Mouse (Mus musculus) limb, embryonic 11.5 days (tissue): ENCODE measurements at regions not wholly inside any gene's neighbourhood (a gene's known extent, or its start where the extent isn't known, plus 50 kb on each side); places are given as distances from the start of the nearest gene placed in this dataset.

Source experiments
- ATAC-seq: fragments of 200-750 bp; cut with Nextera tagmentation; 2 replicates; pipeline ENCODE4 v1.8.0; 2017; ENCODE audit warnings: low read depth; ENCODE audit not compliant: insufficient number of reproducible peaks, low FRiP score, low TSS enrichment
- DNase-seq: peaks from one replicate; pipeline ENCODE4 v3.0.0-alpha.2; 2015; ENCODE audit warnings: low spot score
- H3K27ac ChIP-seq: fragments of 300-500 bp; sonication (generic); replicated peaks from 2 replicates; pipeline ENCODE4 v1.5.1; 2014; ENCODE audit warnings: low read depth, mild to moderate bottlenecking, low read length
- H3K27me3 ChIP-seq: fragments of 300-500 bp; sonication (generic); 2 replicates; pipeline ENCODE4 v1.6.1; 2014; ENCODE audit warnings: mild to moderate bottlenecking, low read length, mixed read lengths; ENCODE audit not compliant: control insufficient read depth, insufficient read depth
- H3K36me3 ChIP-seq: fragments of 300-500 bp; sonication (generic); 2 replicates; pipeline ENCODE4 v1.6.1; 2014; ENCODE audit warnings: mild to moderate bottlenecking, low read length, moderate library complexity, mixed read lengths; ENCODE audit not compliant: control insufficient read depth, insufficient read depth
- H3K4me1 ChIP-seq: fragments of 300-500 bp; sonication (generic); 2 replicates; pipeline ENCODE4 v1.6.1; 2014; ENCODE audit warnings: low read length, mixed read lengths; ENCODE audit not compliant: control insufficient read depth, insufficient read depth
- H3K4me2 ChIP-seq: fragments of 300-500 bp; sonication (generic); 2 replicates; pipeline ENCODE4 v1.6.1; 2014; ENCODE audit warnings: low read depth, mild to moderate bottlenecking, moderate library complexity; ENCODE audit not compliant: severe bottlenecking
- H3K4me3 ChIP-seq: fragments of 300-500 bp; sonication (generic); 2 replicates; pipeline ENCODE4 v1.5.1; 2014; ENCODE audit warnings: low read depth, low read length
- H3K9ac ChIP-seq: fragments of 300-500 bp; sonication (generic); 2 replicates; pipeline ENCODE4 v1.6.1; 2014; ENCODE audit warnings: mild to moderate bottlenecking, low read length
- H3K9me3 ChIP-seq: fragments of 300-500 bp; sonication (generic); 2 replicates; pipeline ENCODE4 v1.6.1; 2016; ENCODE audit warnings: low read length; ENCODE audit not compliant: control insufficient read depth
- WGBS: fragments of 180-500 bp; shearing (Covaris S2); extraction: QIAGEN DNeasy Blood & Tissue Kit; methylation state at CpG from one replicate; pipeline ENCODE4 v1.1.7; 2014; 5-methylcytosine and 5-hydroxymethylcytosine counted together

DNA sequence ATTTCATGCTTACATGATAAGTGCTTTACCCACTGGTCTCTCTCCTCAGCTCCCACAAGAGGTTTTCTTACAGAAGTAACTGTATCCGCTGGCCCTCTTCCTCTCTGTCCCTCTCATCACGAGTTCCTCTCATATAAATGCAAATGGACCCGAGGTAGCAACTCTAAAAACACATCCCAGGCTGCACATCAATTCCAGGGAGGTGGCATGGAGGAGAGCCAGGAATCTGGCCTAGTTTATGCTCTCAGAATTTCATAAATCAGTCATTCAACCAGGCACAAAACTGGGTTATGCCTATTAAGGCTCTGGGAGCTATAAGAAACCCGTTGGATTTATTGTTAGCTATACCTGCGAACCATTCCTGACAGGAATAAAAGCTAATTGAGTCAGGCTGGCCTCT, 543.4 kb upstream of the Hs6st1 start:
- H3K4me2 ChIP-seq: no peak overlapping the region
- H3K27me3 ChIP-seq: no peaks in the 10 kb centered on the region
- no peaks in the 10 kb centered on the region for H3K4me1 ChIP-seq
- DNase-seq (no peak), ATAC-seq (no peak)
- H3K9me3 ChIP-seq: no peaks in the 10 kb centered on the region
- no peak overlapping the region for H3K27ac ChIP-seq
- no peaks in the 10 kb centered on the region for H3K36me3 ChIP-seq
- no peak overlapping the region for H3K4me3 ChIP-seq
- no peak overlapping the region for H3K9ac ChIP-seq
- WGBS: 53% methylated on average over 5 of the region's 5 CpGs

DNA sequence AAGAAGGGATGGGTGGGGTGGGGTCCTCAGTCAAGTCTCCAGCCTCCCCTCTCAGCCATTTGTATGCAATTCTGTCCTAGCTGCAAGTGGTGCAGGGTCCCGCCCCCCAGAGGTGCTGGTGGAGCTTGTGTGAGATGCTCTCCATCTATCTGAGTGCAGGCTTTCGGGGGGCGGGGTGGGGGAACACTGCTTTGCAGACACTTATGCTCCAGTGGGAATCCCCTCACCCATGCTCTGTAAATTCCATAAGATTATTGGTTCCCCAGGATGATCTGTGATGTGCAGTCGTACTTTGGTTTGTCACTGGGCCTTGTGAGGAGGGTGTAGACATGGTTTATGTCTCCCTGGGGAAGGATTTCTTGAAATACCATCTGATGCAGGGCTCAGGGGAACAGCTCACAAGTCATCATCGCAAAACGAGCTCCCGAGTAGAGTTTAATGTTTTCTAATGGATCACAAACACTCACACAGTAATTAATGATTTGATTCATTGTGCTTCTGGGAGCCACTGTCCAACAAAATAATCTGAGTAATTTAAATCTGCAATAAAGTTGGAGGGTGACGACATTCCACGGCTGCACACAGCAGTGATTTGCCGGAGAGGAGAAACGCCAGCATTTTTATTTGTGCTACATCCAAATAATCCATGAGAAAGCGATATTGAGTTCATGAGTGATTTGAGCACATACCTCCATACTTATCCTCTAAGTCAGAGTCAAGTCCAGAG, 540.3 kb upstream of the Hs6st1 start:
- Histone ChIP-seq H3K9me3 (no peaks in the 10 kb centered on the region), H3K36me3 (no peaks in the 10 kb centered on the region), H3K4me2 (no peak overlapping the region), H3K9ac (no peak overlapping the region), H3K27me3 (no peaks in the 10 kb centered on the region), H3K4me3 (no peak overlapping the region), H3K4me1 (no peaks in the 10 kb centered on the region), H3K27ac (no peak overlapping the region)
- 55% methylated on average over 12 of the region's 12 CpGs for WGBS
- DNase-seq (no peak), ATAC-seq (no peak)

DNA sequence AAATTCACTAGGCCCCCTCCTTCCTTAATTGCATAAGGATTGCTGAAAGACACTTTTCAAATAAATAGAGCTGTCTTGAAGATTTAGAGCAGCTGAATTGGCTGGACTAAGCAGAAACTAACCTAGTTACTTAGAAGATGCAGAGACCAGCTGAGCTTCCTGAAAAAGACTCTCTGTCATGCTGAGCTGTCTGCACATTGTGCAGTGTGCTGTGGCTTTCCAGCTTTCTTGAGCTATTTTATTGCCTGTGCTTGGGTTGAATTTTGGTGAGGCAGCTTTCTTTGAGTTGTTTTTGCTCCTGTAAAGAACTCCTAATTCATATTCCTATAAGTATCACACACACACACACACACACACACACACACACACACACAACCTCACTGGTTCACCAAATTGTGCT, 532.7 kb upstream of the Hs6st1 start:
- Histone ChIP-seq H3K4me3 (no peak overlapping the region), H3K4me1 (no peaks in the 10 kb centered on the region), H3K27me3 (no peaks in the 10 kb centered on the region), H3K36me3 (no peaks in the 10 kb centered on the region), H3K9me3 (no peaks in the 10 kb centered on the region), H3K4me2 (no peak overlapping the region), H3K27ac (no peak overlapping the region), H3K9ac (no peak overlapping the region)
- ATAC-seq (no peak), DNase-seq (no peak)

DNA sequence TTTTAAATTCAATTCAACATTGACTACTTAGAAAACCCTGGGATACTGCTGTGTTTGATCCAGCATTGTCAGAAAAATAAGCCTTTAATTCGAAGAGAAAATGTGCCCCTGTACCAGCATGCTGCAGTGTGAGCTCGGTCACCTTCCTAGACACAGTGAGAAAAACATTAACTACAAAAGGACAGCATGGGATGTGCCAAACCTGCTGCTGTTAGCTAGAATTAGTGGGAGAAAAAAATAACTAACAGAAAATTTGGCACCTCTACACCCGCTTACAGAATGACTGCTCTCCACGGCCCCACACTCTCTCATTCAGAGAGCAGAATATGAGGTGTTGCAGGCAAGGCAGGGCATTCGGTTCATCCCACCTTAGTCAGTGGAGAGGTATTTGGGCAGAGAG, 531.9 kb upstream of the Hs6st1 start:
- Histone ChIP-seq H3K27me3 (no peaks in the 10 kb centered on the region), H3K27ac (no peak overlapping the region), H3K4me1 (no peaks in the 10 kb centered on the region), H3K9me3 (no peaks in the 10 kb centered on the region), H3K4me2 (no peak overlapping the region), H3K36me3 (no peaks in the 10 kb centered on the region), H3K4me3 (no peak overlapping the region), H3K9ac (no peak overlapping the region)
- WGBS: 91% methylated on average over 5 of the region's 5 CpGs
- DNase-seq: no peak
- ATAC-seq: no peak

DNA sequence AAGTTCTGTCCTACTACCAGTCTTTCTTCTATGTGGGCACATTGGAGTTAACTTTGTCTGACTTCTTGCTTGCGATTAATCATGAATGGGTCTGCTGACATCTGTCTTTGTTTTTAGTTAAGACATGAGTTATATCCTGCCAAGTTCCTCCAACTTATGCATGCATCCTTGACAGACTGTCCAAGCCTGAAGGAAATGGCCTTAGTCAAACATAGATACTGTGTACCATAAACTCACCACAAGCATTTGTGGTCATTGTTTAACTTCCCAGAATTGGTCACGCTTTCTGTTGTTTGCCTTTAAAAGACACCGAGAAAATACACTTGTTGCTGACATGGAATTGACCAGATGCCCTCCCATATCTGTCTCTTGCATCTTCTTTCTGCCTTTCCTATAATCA, 519.4 kb upstream of the Hs6st1 start:
- H3K9me3 ChIP-seq: no peaks in the 10 kb centered on the region
- no peaks in the 10 kb centered on the region for H3K4me1 ChIP-seq
- ATAC-seq (no peak), DNase-seq (no peak)
- no peaks in the 10 kb centered on the region for H3K27me3 ChIP-seq
- no peak overlapping the region for H3K9ac ChIP-seq
- no peak overlapping the region for H3K4me3 ChIP-seq
- H3K4me2 ChIP-seq: no peak overlapping the region
- 92% methylated on average over 3 of the region's 3 CpGs for WGBS
- no peaks in the 10 kb centered on the region for H3K36me3 ChIP-seq
- H3K27ac ChIP-seq: no peak overlapping the region

DNA sequence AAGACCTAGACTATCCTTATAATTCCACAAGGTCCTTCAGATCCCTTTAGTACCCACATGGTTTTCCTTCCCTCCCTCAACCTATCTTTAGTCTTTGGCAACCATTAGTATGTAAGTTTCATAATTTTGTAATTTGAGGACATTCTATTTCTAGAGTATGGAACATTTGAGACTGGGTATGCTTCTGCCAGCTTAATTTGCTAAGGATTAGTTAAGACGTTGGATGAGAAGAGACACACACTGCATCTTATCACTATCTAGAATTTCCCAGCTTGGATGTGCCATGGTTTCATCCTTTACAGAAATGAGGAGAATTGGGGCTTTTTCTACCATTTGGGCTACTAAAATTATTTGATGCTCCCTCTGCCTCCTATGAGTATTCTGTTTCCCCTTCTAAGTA, 516.7 kb upstream of the Hs6st1 start:
- H3K27ac ChIP-seq: no peak overlapping the region
- no peak overlapping the region for H3K4me2 ChIP-seq
- WGBS: 97% methylated on average over 1 of the region's 1 CpGs
- H3K36me3 ChIP-seq: no peaks in the 10 kb centered on the region
- no peak overlapping the region for H3K4me3 ChIP-seq
- no peaks in the 10 kb centered on the region for H3K4me1 ChIP-seq
- ATAC-seq (no peak), DNase-seq (no peak)
- no peak overlapping the region for H3K9ac ChIP-seq
- H3K27me3 ChIP-seq: no peaks in the 10 kb centered on the region
- no peaks in the 10 kb centered on the region for H3K9me3 ChIP-seq

DNA sequence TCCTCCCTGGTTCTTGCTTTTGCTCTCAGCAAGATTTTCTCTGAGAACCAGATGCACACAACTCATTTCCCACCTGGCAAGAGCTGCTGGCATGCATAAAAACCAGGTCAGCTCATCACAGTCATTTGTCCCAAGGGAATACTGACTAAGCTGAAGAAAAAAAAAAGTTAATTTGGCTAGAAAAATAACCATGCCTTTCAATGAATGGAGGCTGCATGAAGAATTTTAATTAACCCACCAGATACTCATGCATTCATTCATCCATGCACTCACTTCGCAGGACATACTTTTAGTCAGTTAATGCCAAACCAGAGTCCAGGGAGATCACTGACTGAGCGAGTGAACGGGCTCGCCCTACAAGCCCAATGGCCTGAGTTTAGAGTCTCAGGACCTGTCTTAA, 505.4 kb upstream of the Hs6st1 start:
- ATAC-seq (no peak), DNase-seq (no peak)
- H3K9me3 ChIP-seq: no peaks in the 10 kb centered on the region
- no peak overlapping the region for H3K27ac ChIP-seq
- no peaks in the 10 kb centered on the region for H3K36me3 ChIP-seq
- H3K9ac ChIP-seq: no peak overlapping the region
- H3K4me2 ChIP-seq: no peak overlapping the region
- no peaks in the 10 kb centered on the region for H3K27me3 ChIP-seq
- no peaks in the 10 kb centered on the region for H3K4me1 ChIP-seq
- 87% methylated on average over 4 of the region's 4 CpGs for whole genome bisulfite sequencing
- H3K4me3 ChIP-seq: no peak overlapping the region

DNA sequence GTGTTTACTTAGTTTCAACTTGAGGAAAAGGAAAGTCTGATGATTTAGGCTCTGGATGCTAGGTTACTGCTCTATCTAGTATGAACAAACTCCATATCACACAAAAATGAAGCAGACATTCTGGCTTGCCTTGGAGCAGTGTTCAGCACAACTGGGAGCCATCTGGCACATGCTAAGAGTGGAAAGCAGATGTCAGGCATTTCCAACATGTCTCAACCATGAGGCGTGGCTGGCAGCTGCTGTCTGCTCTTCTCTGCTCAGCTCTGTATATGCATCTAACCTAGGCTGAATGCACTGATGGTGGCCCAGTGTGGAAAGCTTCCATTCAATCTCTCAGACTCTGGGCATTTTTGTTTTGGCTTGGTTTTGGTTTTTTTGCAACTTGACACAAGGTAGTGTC, 493.0 kb upstream of the Hs6st1 start:
- Histone ChIP-seq H3K4me3 (no peak overlapping the region), H3K9ac (no peak overlapping the region), H3K4me2 (no peak overlapping the region), H3K27ac (no peak overlapping the region), H3K4me1 (no peaks in the 10 kb centered on the region), H3K27me3 (no peaks in the 10 kb centered on the region), H3K36me3 (no peaks in the 10 kb centered on the region), H3K9me3 (no peaks in the 10 kb centered on the region)
- 74% methylated on average over 1 of the region's 1 CpGs for WGBS
- no peak for DNase-seq
- no peak for ATAC-seq

DNA sequence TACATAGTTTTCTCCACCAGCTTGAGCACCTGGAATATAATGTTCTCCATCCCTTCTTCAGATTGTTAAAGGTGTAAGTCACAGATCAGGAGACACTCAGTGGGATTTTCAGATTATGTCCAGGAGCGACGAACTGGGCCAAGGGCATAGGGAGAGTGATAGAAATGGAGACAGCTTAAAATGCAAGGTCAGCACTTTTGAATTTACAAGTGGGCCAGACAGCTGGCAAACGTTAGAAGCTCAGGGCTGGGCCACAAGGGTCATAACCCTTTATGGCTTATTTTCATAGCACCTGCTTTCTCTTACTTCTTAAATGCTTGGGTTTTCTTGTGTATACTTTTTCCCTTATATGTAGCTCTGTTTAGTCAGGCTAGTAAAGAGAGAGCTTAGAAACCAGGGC, 488.8 kb upstream of the Hs6st1 start:
- H3K9me3 ChIP-seq: no peaks in the 10 kb centered on the region
- ATAC-seq (no peak), DNase-seq (no peak)
- H3K27ac ChIP-seq: no peak overlapping the region
- no peak overlapping the region for H3K4me2 ChIP-seq
- 51% methylated on average over 3 of the region's 3 CpGs for WGBS
- no peaks in the 10 kb centered on the region for H3K27me3 ChIP-seq
- H3K4me1 ChIP-seq: no peaks in the 10 kb centered on the region
- H3K4me3 ChIP-seq: no peak overlapping the region
- H3K9ac ChIP-seq: no peak overlapping the region
- no peaks in the 10 kb centered on the region for H3K36me3 ChIP-seq
